Mouse (Mus musculus) forebrain, embryonic 16.5 days (tissue): ENCODE measurements at regions not wholly inside any gene's neighbourhood (a gene's known extent, or its start where the extent isn't known, plus 50 kb on each side); places are given as distances from the start of the nearest gene placed in this dataset.

Experiments
- ATAC-seq: fragments of 200-750 bp; cut with Nextera tagmentation; 2 replicates; pipeline ENCODE4 v1.8.0; 2017; ENCODE audit warnings: mild to moderate bottlenecking, moderate library complexity
- H3K27ac ChIP-seq: fragments of 300-500 bp; sonication (generic); 2 replicates; pipeline ENCODE4 v1.5.1; 2014; ENCODE audit warnings: low read length, control low read depth
- H3K27me3 ChIP-seq: fragments of 300-500 bp; sonication (generic); replicated peaks from 2 replicates; pipeline ENCODE4 v1.6.1; 2014; ENCODE audit warnings: low read length; ENCODE audit not compliant: control insufficient read depth, insufficient read depth
- H3K36me3 ChIP-seq: fragments of 300-500 bp; sonication (generic); 2 replicates; pipeline ENCODE4 v1.6.1; 2014; ENCODE audit not compliant: control insufficient read depth, insufficient read depth
- H3K4me1 ChIP-seq: fragments of 300-500 bp; sonication (generic); replicated peaks from 2 replicates; pipeline ENCODE4 v1.6.1; 2014; ENCODE audit warnings: low read length; ENCODE audit not compliant: control insufficient read depth, insufficient read depth
- H3K4me2 ChIP-seq: fragments of 300-500 bp; sonication (generic); 2 replicates; pipeline ENCODE4 v1.6.1; 2014; ENCODE audit warnings: mild to moderate bottlenecking, low read length, control low read depth
- H3K4me3 ChIP-seq: fragments of 300-500 bp; sonication (generic); replicated peaks from 2 replicates; pipeline ENCODE4 v1.5.1; 2014; ENCODE audit warnings: mild to moderate bottlenecking, low read length, control low read depth
- H3K9ac ChIP-seq: fragments of 300-500 bp; sonication (generic); replicated peaks from 2 replicates; pipeline ENCODE4 v1.6.1; 2014; ENCODE audit warnings: low read depth, low read length, control low read depth
- H3K9me3 ChIP-seq: fragments of 300-500 bp; sonication (generic); 2 replicates; pipeline ENCODE4 v1.6.1; 2016; ENCODE audit warnings: low read length; ENCODE audit not compliant: control insufficient read depth
- WGBS: fragments of 180-500 bp; shearing (Covaris S2); extraction: QIAGEN DNeasy Blood & Tissue Kit; methylation state at CpG from one replicate; pipeline ENCODE4 v1.1.7; 2014; 5-methylcytosine and 5-hydroxymethylcytosine counted together

DNA sequence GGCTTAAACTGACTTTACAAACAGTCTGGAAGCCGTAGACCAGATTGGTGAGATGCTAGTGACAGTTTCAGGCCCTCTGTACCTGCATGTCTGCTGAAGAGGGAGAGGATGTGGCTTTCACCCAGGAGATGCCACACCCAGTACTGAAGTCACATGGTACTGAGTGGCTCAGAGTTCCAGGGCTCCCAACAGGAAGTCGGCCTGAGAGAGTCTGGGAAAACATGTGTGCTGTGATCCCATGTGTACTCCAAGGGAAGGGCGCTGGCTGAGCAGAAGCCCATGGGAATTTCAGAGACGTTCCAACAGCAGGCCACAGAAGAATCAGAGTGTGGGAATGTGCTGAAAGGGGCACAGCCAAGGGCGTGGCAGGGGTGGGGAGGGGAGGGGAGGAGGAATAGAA, 120.7 kb upstream of the Spdye4c start:
- Histone ChIP-seq H3K4me2 (no peak overlapping the region), H3K27me3 (no peaks in the 10 kb centered on the region), H3K27ac (no peak overlapping the region), H3K9ac (no peak overlapping the region), H3K36me3 (no peaks in the 10 kb centered on the region), H3K4me1 (no peaks in the 10 kb centered on the region), H3K4me3 (no peak overlapping the region), H3K9me3 (no peaks in the 10 kb centered on the region)
- 48% methylated on average over 5 of the region's 5 CpGs for WGBS
- ATAC-seq = no peak

- H3K4me3 ChIP-seq = no peak overlapping the region
- 76% methylated on average over 13 of the region's 13 CpGs for WGBS
- H3K27ac ChIP-seq = no peak overlapping the region
- H3K4me1 ChIP-seq = no peaks in the 10 kb centered on the region
- H3K4me2 ChIP-seq = no peak overlapping the region
- H3K9me3 ChIP-seq = no peaks in the 10 kb centered on the region
- no peak for ATAC-seq
- H3K27me3 ChIP-seq = no peaks in the 10 kb centered on the region
- H3K36me3 ChIP-seq = no peaks in the 10 kb centered on the region
- H3K9ac ChIP-seq = no peak overlapping the region
Measured at GRCm38 (mm10) chr2:128473241-128473954, 117.6 kb upstream of the Spdye4c start.

DNA sequence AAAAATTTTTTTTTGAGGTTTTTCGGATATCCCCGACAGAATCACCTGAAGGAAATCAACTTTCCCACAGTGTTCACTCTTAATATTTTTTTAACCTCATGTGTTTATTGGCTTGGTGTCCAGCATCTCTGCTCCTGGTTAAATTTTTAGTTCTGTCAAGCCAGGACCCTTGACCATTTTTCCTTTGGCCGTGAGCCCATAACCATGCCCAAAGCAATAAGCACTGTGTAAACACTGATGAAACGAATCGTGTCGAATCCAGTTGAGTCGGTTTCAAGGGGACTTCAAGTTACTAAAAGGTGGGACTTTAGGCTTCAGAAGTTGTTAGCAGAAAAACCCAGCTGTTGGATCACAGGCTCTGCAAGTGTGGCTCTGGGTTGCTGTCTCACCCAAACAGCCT, 117.0 kb upstream of the Spdye4c start:
- Histone ChIP-seq H3K27ac (no peak overlapping the region), H3K9ac (no peak overlapping the region), H3K36me3 (no peaks in the 10 kb centered on the region), H3K4me2 (no peak overlapping the region), H3K4me3 (no peak overlapping the region), H3K4me1 (no peaks in the 10 kb centered on the region), H3K9me3 (no peaks in the 10 kb centered on the region), H3K27me3 (no peaks in the 10 kb centered on the region)
- ATAC-seq = no peak
- 81% methylated on average over 7 of the region's 7 CpGs for WGBS

DNA sequence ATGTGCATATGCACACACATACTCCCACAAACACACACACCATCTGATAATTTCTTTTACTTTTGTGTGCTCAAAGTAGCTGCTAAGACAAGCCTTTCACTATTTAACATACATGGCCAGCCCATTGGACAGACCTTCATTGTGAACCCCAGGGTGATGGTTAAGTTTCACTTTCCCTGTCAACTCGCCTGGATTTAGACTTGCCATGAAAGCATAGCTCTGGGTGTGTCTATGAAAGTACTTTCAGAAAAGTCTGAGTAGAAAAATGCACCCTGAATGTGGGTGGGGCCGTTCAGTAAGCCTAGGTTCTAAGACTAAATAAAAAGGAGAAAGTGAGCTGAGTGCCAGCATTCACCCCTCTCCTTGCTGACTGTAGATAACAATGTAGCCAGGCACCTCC, 113.8 kb upstream of the Spdye4c start:
- H3K4me3 ChIP-seq = no peak overlapping the region
- no peaks in the 10 kb centered on the region for H3K4me1 ChIP-seq
- no peak overlapping the region for H3K4me2 ChIP-seq
- H3K36me3 ChIP-seq = no peaks in the 10 kb centered on the region
- no peak for ATAC-seq
- H3K9ac ChIP-seq = no peak overlapping the region
- H3K27me3 ChIP-seq = no peaks in the 10 kb centered on the region
- no peak overlapping the region for H3K27ac ChIP-seq
- no peaks in the 10 kb centered on the region for H3K9me3 ChIP-seq
- WGBS = 58% methylated on average over 2 of the region's 2 CpGs

DNA sequence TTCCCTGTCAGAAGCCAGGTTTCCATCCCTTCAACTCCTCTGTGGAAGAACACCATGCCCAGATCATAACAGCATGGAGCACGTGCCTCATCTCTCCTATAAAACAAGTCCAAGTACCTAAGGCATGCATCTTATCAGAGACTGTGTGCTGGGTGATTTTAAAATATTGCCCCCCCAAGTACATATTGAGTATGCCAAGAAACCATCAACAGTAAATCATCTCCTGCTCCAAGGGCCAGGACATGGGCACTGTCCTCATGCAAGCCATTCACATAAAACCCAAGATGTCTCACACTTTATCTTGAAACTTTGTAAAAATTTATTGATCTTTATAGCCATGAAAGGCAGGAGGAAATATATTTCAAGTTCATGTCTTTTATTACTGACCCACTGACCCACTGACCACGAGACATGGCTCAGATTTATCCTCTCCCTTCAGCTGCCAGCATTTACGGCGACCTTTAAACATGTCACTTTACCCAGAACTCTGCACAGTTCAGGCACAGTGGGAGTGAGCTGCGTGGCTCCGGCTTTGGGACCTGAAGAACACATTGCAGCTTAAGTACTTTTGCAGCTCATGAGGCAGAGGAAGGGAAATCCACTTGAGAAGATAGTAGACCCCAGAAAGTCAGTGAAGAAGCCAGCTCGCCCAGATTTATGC, 99.7 kb upstream of the Spdye4c start:
- no peaks in the 10 kb centered on the region for H3K9me3 ChIP-seq
- WGBS = 87% methylated on average over 7 of the region's 7 CpGs
- H3K36me3 ChIP-seq = no peaks in the 10 kb centered on the region

GRCm38 (mm10) chr2:128493871-128494270, 97.1 kb upstream of the Spdye4c start:
- no peak overlapping the region for H3K27ac ChIP-seq
- no peak overlapping the region for H3K4me3 ChIP-seq
- no peak overlapping the region for H3K4me2 ChIP-seq
- no peak overlapping the region for H3K9ac ChIP-seq
- no peak for ATAC-seq
- no peaks in the 10 kb centered on the region for H3K27me3 ChIP-seq
- 84% methylated on average over 5 of the region's 5 CpGs for whole genome bisulfite sequencing
- H3K4me1 ChIP-seq = no peaks in the 10 kb centered on the region
- no peaks in the 10 kb centered on the region for H3K9me3 ChIP-seq
- no peaks in the 10 kb centered on the region for H3K36me3 ChIP-seq

More for the DNA sequence above, 99.7 kb upstream of the Spdye4c start:
- Histone ChIP-seq H3K27ac (no peak overlapping the region), H3K27me3 (no peaks in the 10 kb centered on the region), H3K4me1 (no peaks in the 10 kb centered on the region), H3K4me3 (no peak overlapping the region), H3K9ac (no peak overlapping the region), H3K4me2 (no peak overlapping the region)
- ATAC-seq = no peak

DNA sequence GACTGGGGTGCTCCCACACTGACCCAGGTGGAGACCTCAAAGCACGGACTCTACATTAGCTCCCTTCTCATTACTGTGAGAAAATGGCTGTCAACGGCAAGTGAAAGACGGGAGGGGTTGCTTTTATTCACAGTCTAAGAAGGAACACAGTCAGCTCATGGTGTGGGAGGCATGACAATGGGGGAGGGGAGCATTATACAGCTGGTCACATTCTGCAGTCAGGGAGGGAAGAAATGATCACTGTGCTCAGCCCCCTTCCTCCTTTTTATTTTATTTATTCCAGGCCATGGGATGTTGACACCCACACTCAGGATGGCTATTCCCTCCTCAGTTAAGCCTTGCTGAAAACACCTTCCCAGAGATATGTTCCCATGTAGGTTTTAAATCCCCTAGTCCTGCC, 93.1 kb upstream of the Spdye4c start:
- H3K27ac ChIP-seq = no peak overlapping the region
- ATAC-seq = no peak
- no peak overlapping the region for H3K9ac ChIP-seq
- H3K36me3 ChIP-seq = no peaks in the 10 kb centered on the region
- no peak overlapping the region for H3K4me3 ChIP-seq
- no peaks in the 10 kb centered on the region for H3K9me3 ChIP-seq
- WGBS = 15% methylated on average over 3 of the region's 3 CpGs
- no peak overlapping the region for H3K4me2 ChIP-seq
- H3K4me1 ChIP-seq = no peaks in the 10 kb centered on the region
- H3K27me3 ChIP-seq = no peaks in the 10 kb centered on the region

- H3K36me3 ChIP-seq = no peaks in the 10 kb centered on the region
- H3K9ac ChIP-seq = no peak overlapping the region
- no peak overlapping the region for H3K4me2 ChIP-seq
- no peak overlapping the region for H3K27ac ChIP-seq
- H3K4me1 ChIP-seq = no peaks in the 10 kb centered on the region
- no peaks in the 10 kb centered on the region for H3K27me3 ChIP-seq
- H3K9me3 ChIP-seq = no peaks in the 10 kb centered on the region
- no peak overlapping the region for H3K4me3 ChIP-seq
- no peak for ATAC-seq
- 83% methylated on average over 5 of the region's 5 CpGs for WGBS
Measured at GRCm38 (mm10) chr2:128498611-128499010, 92.4 kb upstream of the Spdye4c start.

- Histone ChIP-seq H3K36me3 (no peaks in the 10 kb centered on the region), H3K27ac (no peak overlapping the region), H3K4me3 (no peak overlapping the region), H3K27me3 (no peaks in the 10 kb centered on the region), H3K4me1 (no peaks in the 10 kb centered on the region), H3K4me2 (no peak overlapping the region), H3K9me3 (no peaks in the 10 kb centered on the region), H3K9ac (no peak overlapping the region)
- ATAC-seq = no peak
- WGBS = 88% methylated on average over 14 of the region's 14 CpGs
Measured at GRCm38 (mm10) chr2:128499575-128500184, 91.3 kb upstream of the Spdye4c start.
